Mouse (Mus musculus): ENCODE results near the gene Rab31.
A peak's percentile ranks its signal among the peaks of the same experiment; 100 is the strongest.

DNA sequence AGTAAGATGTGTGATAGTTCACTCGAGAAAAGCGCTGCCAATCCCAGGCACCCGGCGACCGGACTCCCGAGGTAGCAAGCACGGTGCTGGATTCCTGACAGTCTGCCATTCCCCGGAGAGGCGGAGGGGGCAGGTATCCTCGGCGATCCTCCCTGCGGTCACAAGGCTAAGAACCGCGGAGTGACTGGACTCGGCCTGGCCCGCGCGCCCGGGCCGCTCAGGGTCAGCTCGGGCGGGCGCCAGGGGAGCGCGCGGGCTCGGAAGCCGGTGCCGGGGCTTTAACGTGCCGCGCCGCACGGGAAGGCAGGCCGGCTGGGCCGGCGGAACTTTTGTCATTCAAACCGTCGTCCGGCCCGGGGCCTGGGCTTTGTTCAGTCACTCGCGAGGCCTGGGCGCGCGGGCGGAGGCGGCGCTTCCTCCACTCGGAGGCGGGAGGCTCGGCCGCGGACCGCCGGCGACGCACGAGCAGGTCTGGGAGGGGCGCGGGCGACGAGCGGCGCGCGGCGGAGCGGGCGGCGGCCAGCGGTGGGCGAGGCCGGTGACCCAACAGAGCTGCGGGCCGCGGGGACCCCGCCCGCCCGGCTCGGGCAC is 10.1 kb upstream of the Rab31 start, which contains the start of gene Ppp4r1:
- TF ChIP-seq CTCF (IDR thresholded peaks at IDR 0.05; ENCODE audit: control insufficient read depth, insufficient read depth, insufficient replicate concordance, low read depth, low read length) (no peak), POLR2A (IDR thresholded peaks at IDR 0.05; ENCODE audit: control insufficient read depth, low read depth, low read length) (peak; percentile 47)
